24 mouse cellular contexts compared by ENCODE assay signal in the genomic region with DNA sequence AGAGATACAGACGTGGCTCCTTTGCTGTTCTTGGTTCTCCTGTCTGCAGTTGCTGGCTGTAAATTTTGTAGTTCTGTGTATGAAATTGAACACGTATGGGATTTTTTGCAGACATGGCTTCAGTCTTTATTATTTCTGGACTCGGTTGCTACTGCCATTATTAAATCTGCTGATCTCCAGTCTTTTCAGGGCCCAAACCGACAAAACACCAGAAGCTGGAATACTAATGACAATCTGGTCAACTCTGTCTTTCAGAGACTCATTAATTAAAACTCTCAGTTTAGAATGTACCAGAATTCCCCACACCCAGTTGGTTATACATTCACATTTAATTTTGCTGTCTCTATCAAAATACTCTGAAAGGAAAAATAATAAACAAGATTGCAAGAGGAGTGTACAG. TPM values are rescaled to one million over a fixed set of nuclear protein-coding genes. Genes with fewer than 3 reads are reported as not detected.
DNase-seq lines count a peak whose midpoint lies in the region; ATAC-seq lines count a peak whose summit lies in the region.
"Had no signal": no experiment of that assay in that cellular context is flagged by ENCODE, and none has a peak within 500 bp of the region (broad histone marks: within the 10 kb centered on the region; RNA-seq: fewer than 3 reads in every experiment).

No protein-coding gene starts in this region.

- peak; percentile 37 for DNase-seq in forebrain, embryonic 14.5 days (ENCODE audit: low spot score)
- DNase-seq in layer of hippocampus, adult 9-11 months = peak; percentile 45
- DNase-seq in layer of hippocampus, adult 11-12 months (ENCODE audit: low spot score) = no peak
- DNase-seq in brain, embryonic 18.5 days (ENCODE audit: low read depth, low spot score) = peak; percentile 37
- DNase-seq: adrenal gland, adult 8-10 months; adrenal gland, postnatal 14 days; adrenal gland, postnatal 36 days; B cell, adult 2 months; cerebellum, adult 11-12 months; cerebellum, adult 2 months; cerebellum, adult 9-10 months; cerebellum, postnatal 10 days; cerebellum, postnatal 25 days; forebrain, postnatal 0 days had no signal

- WGBS in forebrain, embryonic 14.5 days = 61% methylated on average over 4 of the region's 4 CpGs
- 76% methylated on average over 4 of the region's 4 CpGs for WGBS in forebrain, embryonic 12.5 days
- 48% methylated on average over 4 of the region's 4 CpGs for WGBS in forebrain, embryonic 16.5 days
- 71% methylated on average over 4 of the region's 4 CpGs for WGBS in forebrain, embryonic 13.5 days

- no peak overlapping the region for H3K27ac ChIP-seq in forebrain, embryonic 14.5 days (ENCODE audit: low read depth, low read length)
- H3K27ac ChIP-seq in forebrain, embryonic 12.5 days = no peak overlapping the region
- peak overlapping the region; percentile 69 for H3K27ac ChIP-seq in forebrain, embryonic 16.5 days (ENCODE audit: low read length)
- no peak overlapping the region for H3K27ac ChIP-seq in forebrain, embryonic 13.5 days
- H3K27ac ChIP-seq: embryonic facial prominence, embryonic 10.5 days; embryonic facial prominence, embryonic 12.5 days had no signal

- H3K4me2 ChIP-seq in forebrain, embryonic 14.5 days (ENCODE audit: low read length) = no peak overlapping the region
- no peak overlapping the region for H3K4me2 ChIP-seq in forebrain, embryonic 12.5 days
- no peak overlapping the region for H3K4me2 ChIP-seq in forebrain, embryonic 16.5 days (ENCODE audit: low read length)
- no peak overlapping the region for H3K4me2 ChIP-seq in forebrain, embryonic 13.5 days
- H3K4me2 ChIP-seq: embryonic facial prominence, embryonic 12.5 days had no signal

- no peak for ATAC-seq in forebrain, embryonic 14.5 days
- no peak for ATAC-seq in forebrain, embryonic 12.5 days (ENCODE audit: low FRiP score)
- peak; percentile 49; the same call in 1 of the 2 replicates for ATAC-seq in forebrain, embryonic 16.5 days
- no peak for ATAC-seq in forebrain, embryonic 13.5 days
- ATAC-seq: activated CD4-positive, CD25-positive, alpha-beta regulatory T cell, adult 4 months; CD4-positive, CD25-positive, alpha-beta regulatory T cell, adult 4 months; forebrain, postnatal 0 days; Patski had no signal

- H3K27me3 ChIP-seq in forebrain, embryonic 14.5 days (replicated peaks; ENCODE audit: control insufficient read depth, insufficient read depth, low read length) = no peaks in the 10 kb centered on the region
- H3K27me3 ChIP-seq in forebrain, embryonic 12.5 days = no peaks in the 10 kb centered on the region
- no peaks in the 10 kb centered on the region for H3K27me3 ChIP-seq in forebrain, embryonic 16.5 days (replicated peaks; ENCODE audit: control insufficient read depth, insufficient read depth, low read length)
- no peaks in the 10 kb centered on the region for H3K27me3 ChIP-seq in forebrain, embryonic 13.5 days
- H3K27me3 ChIP-seq: CH12.LX; embryonic facial prominence, embryonic 12.5 days; Patski had no signal

- H3K36me3 ChIP-seq in forebrain, embryonic 14.5 days (ENCODE audit: control insufficient read depth, insufficient read depth, low read length) = no peaks in the 10 kb centered on the region
- H3K36me3 ChIP-seq in forebrain, embryonic 12.5 days (replicated peaks) = no peaks in the 10 kb centered on the region
- no peaks in the 10 kb centered on the region for H3K36me3 ChIP-seq in forebrain, embryonic 16.5 days (ENCODE audit: control insufficient read depth, insufficient read depth)
- H3K36me3 ChIP-seq in forebrain, embryonic 13.5 days (ENCODE audit: poor library complexity, severe bottlenecking) = no peaks in the 10 kb centered on the region
- H3K36me3 ChIP-seq: embryonic facial prominence, embryonic 10.5 days; embryonic facial prominence, embryonic 12.5 days; G1E had no signal

- H3K4me1 ChIP-seq in forebrain, embryonic 14.5 days (ENCODE audit: control insufficient read depth, insufficient read depth, low read length) = no peaks in the 10 kb centered on the region
- H3K4me1 ChIP-seq in forebrain, embryonic 12.5 days = no peaks in the 10 kb centered on the region
- H3K4me1 ChIP-seq in forebrain, embryonic 16.5 days (replicated peaks; ENCODE audit: control insufficient read depth, insufficient read depth, low read length) = peaks cover 7% of the 10 kb centered on the region
- H3K4me1 ChIP-seq in forebrain, embryonic 13.5 days = no peaks in the 10 kb centered on the region
- H3K4me1 ChIP-seq: embryonic facial prominence, embryonic 12.5 days had no signal

- no peak overlapping the region for H3K4me3 ChIP-seq in forebrain, embryonic 14.5 days (ENCODE audit: low read depth, low read length)
- H3K4me3 ChIP-seq in forebrain, embryonic 12.5 days (replicated peaks) = no peak overlapping the region
- H3K4me3 ChIP-seq in forebrain, embryonic 16.5 days (replicated peaks; ENCODE audit: low read length) = no peak overlapping the region
- no peak overlapping the region for H3K4me3 ChIP-seq in forebrain, embryonic 13.5 days
- H3K4me3 ChIP-seq: embryonic facial prominence, embryonic 10.5 days; embryonic facial prominence, embryonic 12.5 days had no signal

- no peaks in the 10 kb centered on the region for H3K9me3 ChIP-seq in forebrain, embryonic 14.5 days (replicated peaks; ENCODE audit: control insufficient read depth, low read length)
- no peaks in the 10 kb centered on the region for H3K9me3 ChIP-seq in forebrain, embryonic 12.5 days
- H3K9me3 ChIP-seq in forebrain, embryonic 16.5 days (ENCODE audit: control insufficient read depth, low read length) = no peaks in the 10 kb centered on the region
- H3K9me3 ChIP-seq in forebrain, embryonic 13.5 days (replicated peaks) = no peaks in the 10 kb centered on the region
- H3K9me3 ChIP-seq: embryonic facial prominence, embryonic 10.5 days; embryonic facial prominence, embryonic 12.5 days; G1E had no signal

- no peak overlapping the region for H3K9ac ChIP-seq in forebrain, embryonic 14.5 days (ENCODE audit: low read length)
- H3K9ac ChIP-seq in forebrain, embryonic 12.5 days = no peak overlapping the region
- no peak overlapping the region for H3K9ac ChIP-seq in forebrain, embryonic 16.5 days (replicated peaks; ENCODE audit: low read depth, low read length)
- H3K9ac ChIP-seq in forebrain, embryonic 13.5 days = no peak overlapping the region
- H3K9ac ChIP-seq: embryonic facial prominence, embryonic 12.5 days; forebrain, postnatal 0 days had no signal

RNA-seq across cellular contexts. Expression of a gene that starts 42.2 kb away (rescaled TPM):
- 2.9 and 4.6 TPM in 2 replicates for polyA plus RNA-seq in forebrain, embryonic 14.5 days (2014; fragmentation: Nextera tagmentation; extraction: Ambion mirVana)
- 17.8 and 20.5 TPM in 2 replicates for polyA plus RNA-seq in forebrain, embryonic 12.5 days (2016; fragmentation: Nextera tagmentation; extraction: Ambion mirVana)
- 8.8 and 9.5 TPM in 2 replicates for polyA plus RNA-seq in forebrain, embryonic 16.5 days (2015; fragmentation: Nextera tagmentation; extraction: Ambion mirVana)
- 9.7 and 10.2 TPM in 2 replicates for polyA plus RNA-seq in forebrain, embryonic 13.5 days (2015; fragmentation: Nextera tagmentation; extraction: Ambion mirVana)
- polyA plus RNA-seq: G1E had no signal
